Mouse (Mus musculus): Measurements from ENCODE around the gene Gm11238.
"Not testable (repeated sequence)": the region's sequence is repeated elsewhere in the genome, so short reads cannot be mapped to it uniquely, and the experiment has no call there.

Gene Gm11238

DNA sequence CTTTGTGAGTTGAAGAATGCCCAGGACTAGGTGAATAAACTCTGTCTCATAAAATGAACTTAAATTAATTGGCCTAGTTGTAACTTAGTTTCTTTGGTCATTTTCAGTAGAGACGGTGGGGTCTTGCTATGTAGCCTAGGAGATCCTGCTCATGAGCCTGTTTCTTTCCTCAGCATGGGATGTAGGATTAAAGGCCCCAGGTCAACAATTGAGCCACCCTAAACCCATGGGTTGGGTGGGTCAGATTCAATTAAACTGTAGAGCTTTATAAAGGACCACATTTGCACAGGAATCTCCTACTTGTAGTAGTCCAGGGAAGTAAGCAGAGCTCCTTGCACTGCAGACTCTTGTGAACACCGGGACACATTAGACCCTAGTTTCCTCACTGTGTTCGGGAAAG lies at the start of gene Gm11238:
Gene Gm11238, plus strand, starts transcription at position 301 of the 400 bp plus-strand sequence.
- in situ Hi-C loops (cut with MseI, MboI), result not testable (repeated sequence)

GRCm38 (mm10) chr4:73599248-73599647 lies 8.4 kb upstream of the Gm11238 start:
- in situ Hi-C loops (cut with MseI, MboI), result loop anchor here (25.0 kb wide), 3 partner anchors 113 to 363 kb away; partner anchors contain the start of gene 2310002L09Rik (in 1 of the 2)

DNA sequence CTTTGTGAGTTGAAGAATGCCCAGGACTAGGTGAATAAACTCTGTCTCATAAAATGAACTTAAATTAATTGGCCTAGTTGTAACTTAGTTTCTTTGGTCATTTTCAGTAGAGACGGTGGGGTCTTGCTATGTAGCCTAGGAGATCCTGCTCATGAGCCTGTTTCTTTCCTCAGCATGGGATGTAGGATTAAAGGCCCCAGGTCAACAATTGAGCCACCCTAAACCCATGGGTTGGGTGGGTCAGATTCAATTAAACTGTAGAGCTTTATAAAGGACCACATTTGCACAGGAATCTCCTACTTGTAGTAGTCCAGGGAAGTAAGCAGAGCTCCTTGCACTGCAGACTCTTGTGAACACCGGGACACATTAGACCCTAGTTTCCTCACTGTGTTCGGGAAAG lies 15.0 kb downstream of the Gm11238 start, which contains the start of gene Gm11237:
Gene Gm11237, plus strand, starts transcription at position 301 of the 400 bp plus-strand sequence.
- in situ Hi-C loops (cut with MseI, MboI), result not testable (repeated sequence)

GRCm38 (mm10) chr4:73637821-73638220 lies 30.1 kb downstream of the Gm11238 start, which contains the start of gene Gm11236:
Gene Gm11236 (plus strand): TSS chr4:73638121.
- in situ Hi-C loops (cut with MseI, MboI), result not testable (repeated sequence)

GRCm38 (mm10) chr4:73661864-73662263 lies 54.2 kb downstream of the Gm11238 start:
- in situ Hi-C loops (cut with MseI, MboI), result not testable (repeated sequence)

GRCm38 (mm10) chr4:73668054-73668453 lies 60.4 kb downstream of the Gm11238 start, which contains the start of gene Gm11239:
Gene Gm11239 (plus strand): TSS chr4:73668354.
- in situ Hi-C loops (cut with MseI, MboI), result not testable (repeated sequence)

DNA sequence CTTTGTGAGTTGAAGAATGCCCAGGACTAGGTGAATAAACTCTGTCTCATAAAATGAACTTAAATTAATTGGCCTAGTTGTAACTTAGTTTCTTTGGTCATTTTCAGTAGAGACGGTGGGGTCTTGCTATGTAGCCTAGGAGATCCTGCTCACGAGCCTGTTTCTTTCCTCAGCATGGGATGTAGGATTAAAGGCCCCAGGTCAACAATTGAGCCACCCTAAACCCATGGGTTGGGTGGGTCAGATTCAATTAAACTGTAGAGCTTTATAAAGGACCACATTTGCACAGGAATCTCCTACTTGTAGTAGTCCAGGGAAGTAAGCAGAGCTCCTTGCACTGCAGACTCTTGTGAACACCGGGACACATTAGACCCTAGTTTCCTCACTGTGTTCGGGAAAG lies 75.5 kb downstream of the Gm11238 start, which contains the start of gene Gm428:
Gene Gm428, plus strand, starts transcription at position 301 of the 400 bp plus-strand sequence.
- in situ Hi-C loops (cut with MseI, MboI), result not testable (repeated sequence)
